Mouse (Mus musculus): ENCODE results near the gene Tcf7. TPM values are rescaled to one million over a fixed set of nuclear protein-coding genes. Genes with fewer than 3 reads are reported as not detected.

The Tcf7 gene
- polyA plus RNA-seq, 1 experiment from 2014 or later, result 68.8 TPM

DNA sequence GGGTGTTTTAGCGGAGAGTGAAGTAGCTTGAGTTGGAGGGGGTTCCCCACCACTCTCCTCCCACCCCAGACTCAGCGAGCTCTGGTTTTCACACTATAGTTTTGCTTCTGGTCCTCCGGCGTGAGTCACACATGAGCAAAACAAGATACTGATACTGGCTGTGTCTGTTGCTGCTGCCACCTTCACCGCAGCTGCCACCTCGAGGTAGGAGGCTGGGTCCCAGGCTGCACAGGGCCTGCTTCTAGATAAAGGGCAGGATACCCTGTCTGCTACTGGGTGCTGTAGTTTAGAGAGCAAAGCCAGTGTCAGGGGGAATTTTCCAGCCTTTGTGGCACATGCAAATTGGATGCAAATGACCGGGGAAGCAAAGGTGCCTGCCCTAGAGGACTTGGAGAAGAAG lies 16.9 kb upstream of the Tcf7 start:
- H3K4me1 ChIP-seq (ENCODE audit: insufficient read depth), result no peaks in the 10 kb centered on the region
- ATAC-seq (ENCODE audit: insufficient read depth), result no peak
- WGBS, result 69% methylated on average over 7 of the region's 7 CpGs
- no peak overlapping the region for H3K27ac ChIP-seq (ENCODE audit: low read depth)
- TF ChIP-seq CTCF (IDR thresholded peaks at IDR 0.05; ENCODE audit: low read depth), result no peak
- H3K36me3 ChIP-seq (ENCODE audit: insufficient read depth), result no peaks in the 10 kb centered on the region
- H3K4me2 ChIP-seq, result no peak overlapping the region
- H3K27me3 ChIP-seq (ENCODE audit: insufficient read depth, low read length), result 0 out of 2 replicates have a peak, but pooled peaks cover 4% of the 10 kb centered on the region
- no peak for DNase-seq
- H3K9ac ChIP-seq, result no peak overlapping the region
- H3K9me3 ChIP-seq (ENCODE audit: low read depth, low read length), result no peaks in the 10 kb centered on the region
- H3K4me3 ChIP-seq (ENCODE audit: low read depth, low read length), result no peak overlapping the region

DNA sequence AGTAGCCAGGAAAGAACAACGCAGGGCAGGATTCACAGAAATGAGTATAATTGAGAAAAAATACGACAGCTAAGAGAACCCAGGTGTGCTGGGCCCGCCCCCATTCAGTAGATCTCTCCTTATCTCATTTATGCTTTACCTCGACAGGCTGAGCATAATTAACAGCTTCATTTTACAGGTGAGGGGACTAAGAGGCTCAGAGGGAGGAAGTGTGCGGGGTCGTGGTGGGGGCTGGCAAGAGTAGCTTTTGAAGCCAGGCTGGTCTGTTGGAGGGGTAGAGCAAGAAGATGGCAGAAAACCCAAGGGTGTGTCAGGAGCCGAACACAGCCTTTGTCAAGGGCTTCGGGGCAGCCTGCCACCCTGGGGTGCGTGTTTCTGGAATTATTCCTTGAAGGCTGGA lies 16.1 kb upstream of the Tcf7 start:
- 64% methylated on average over 9 of the region's 9 CpGs for WGBS
- Histone ChIP-seq H3K4me2 (no peak overlapping the region), H3K9ac (no peak overlapping the region), H3K36me3 (ENCODE audit: insufficient read depth) (no peaks in the 10 kb centered on the region), H3K9me3 (ENCODE audit: low read depth, low read length) (no peaks in the 10 kb centered on the region), H3K4me3 (ENCODE audit: low read depth, low read length) (no peak overlapping the region), H3K27ac (ENCODE audit: low read depth) (no peak overlapping the region), H3K4me1 (ENCODE audit: insufficient read depth) (no peaks in the 10 kb centered on the region), H3K27me3 (ENCODE audit: insufficient read depth, low read length) (0 out of 2 replicates have a peak, but pooled peaks cover 4% of the 10 kb centered on the region)
- ATAC-seq (ENCODE audit: insufficient read depth) (no peak), DNase-seq (no peak)
- TF ChIP-seq CTCF (IDR thresholded peaks at IDR 0.05; ENCODE audit: low read depth), result no peak

- H3K27me3 ChIP-seq (ENCODE audit: insufficient read depth, low read length), result 0 out of 2 replicates have a peak, but pooled peaks cover 4% of the 10 kb centered on the region
- no peak overlapping the region for H3K9ac ChIP-seq
- H3K4me3 ChIP-seq (ENCODE audit: low read depth, low read length), result no peak overlapping the region
- no peak overlapping the region for H3K27ac ChIP-seq (ENCODE audit: low read depth)
- no peak overlapping the region for H3K4me2 ChIP-seq
- ATAC-seq (ENCODE audit: insufficient read depth) (peak; percentile 79), DNase-seq (peak; percentile 87)
- WGBS, result 13% methylated on average over 9 of the region's 9 CpGs
- H3K9me3 ChIP-seq (ENCODE audit: low read depth, low read length), result no peaks in the 10 kb centered on the region
- no peaks in the 10 kb centered on the region for H3K36me3 ChIP-seq (ENCODE audit: insufficient read depth)
- peak; percentile 93 for TF ChIP-seq CTCF (IDR thresholded peaks at IDR 0.05; ENCODE audit: low read depth)
- no peaks in the 10 kb centered on the region for H3K4me1 ChIP-seq (ENCODE audit: insufficient read depth)
These were observed 14.5 kb upstream of the Tcf7 start for GRCm38 (mm10) chr11:52297352-52297751.

- 74% methylated on average over 9 of the region's 9 CpGs for WGBS
- ATAC-seq (ENCODE audit: insufficient read depth) (no peak), DNase-seq (no peak)
- H3K4me1 ChIP-seq (ENCODE audit: insufficient read depth), result no peaks in the 10 kb centered on the region
- no peak overlapping the region for H3K9ac ChIP-seq
- no peak overlapping the region for H3K27ac ChIP-seq (ENCODE audit: low read depth)
- no peaks in the 10 kb centered on the region for H3K9me3 ChIP-seq (ENCODE audit: low read depth, low read length)
- H3K36me3 ChIP-seq (ENCODE audit: insufficient read depth), result no peaks in the 10 kb centered on the region
- H3K4me2 ChIP-seq, result no peak overlapping the region
- H3K27me3 ChIP-seq (ENCODE audit: insufficient read depth, low read length), result no peaks in the 10 kb centered on the region
- TF ChIP-seq CTCF (IDR thresholded peaks at IDR 0.05; ENCODE audit: low read depth), result no peak
- no peak overlapping the region for H3K4me3 ChIP-seq (ENCODE audit: low read depth, low read length)
These were observed 11.3 kb upstream of the Tcf7 start for GRCm38 (mm10) chr11:52294103-52294502.

DNA sequence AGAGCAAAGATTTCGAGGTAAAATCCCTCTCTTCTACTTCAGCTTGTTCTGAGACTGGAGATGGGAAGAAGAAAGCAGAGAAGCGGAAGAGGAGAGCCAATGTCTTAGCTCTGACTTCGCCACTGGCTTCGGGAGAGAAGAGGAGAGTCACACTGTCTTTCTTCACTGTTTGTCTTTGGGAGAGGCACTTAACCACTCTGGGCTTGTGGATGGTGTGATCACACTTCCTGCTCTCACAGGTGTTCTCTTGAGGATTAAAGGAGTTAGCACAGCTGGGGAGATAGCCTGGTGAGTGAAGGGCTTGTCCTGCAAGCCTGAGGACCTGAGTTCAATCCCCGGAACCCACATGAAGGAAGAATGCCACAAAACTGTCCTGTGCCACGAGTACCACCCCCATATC lies 10.1 kb upstream of the Tcf7 start:
- ATAC-seq (ENCODE audit: insufficient read depth), result no peak
- WGBS, result 62% methylated on average over 6 of the region's 6 CpGs

DNA sequence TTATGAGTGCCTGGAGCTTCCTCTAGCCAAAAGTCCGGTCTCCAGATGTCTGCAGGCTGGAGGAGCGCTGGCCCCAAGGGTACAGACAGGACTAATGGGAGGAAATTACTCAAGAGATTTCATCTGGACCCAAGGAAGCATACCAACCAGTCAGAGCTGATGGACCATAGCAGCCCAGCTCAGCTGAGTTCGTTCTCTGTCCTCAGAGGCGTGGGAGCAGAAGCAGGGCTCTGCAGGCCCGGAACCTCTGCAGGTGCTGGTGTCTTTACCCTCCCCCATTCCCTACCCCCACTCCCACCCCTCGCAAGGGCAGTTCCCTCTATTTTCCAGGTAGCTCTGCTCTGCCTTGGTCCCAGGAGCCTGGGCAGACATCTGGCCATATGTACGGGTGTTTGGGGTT lies 9.5 kb upstream of the Tcf7 start:
- DNase-seq (no peak), ATAC-seq (ENCODE audit: insufficient read depth) (no peak)
- H3K4me3 ChIP-seq (ENCODE audit: low read depth, low read length), result no peak overlapping the region
- no peaks in the 10 kb centered on the region for H3K9me3 ChIP-seq (ENCODE audit: low read depth, low read length)
- H3K27ac ChIP-seq (ENCODE audit: low read depth), result no peak overlapping the region
- H3K36me3 ChIP-seq (ENCODE audit: insufficient read depth), result no peaks in the 10 kb centered on the region
- no peak for TF ChIP-seq CTCF (IDR thresholded peaks at IDR 0.05; ENCODE audit: low read depth)
- H3K4me1 ChIP-seq (ENCODE audit: insufficient read depth), result no peaks in the 10 kb centered on the region
- no peak overlapping the region for H3K9ac ChIP-seq
- 68% methylated on average over 7 of the region's 7 CpGs for WGBS
- no peaks in the 10 kb centered on the region for H3K27me3 ChIP-seq (ENCODE audit: insufficient read depth, low read length)
- H3K4me2 ChIP-seq, result no peak overlapping the region

More for the DNA sequence above, 10.1 kb upstream of the Tcf7 start:
- no peak overlapping the region for H3K4me3 ChIP-seq (ENCODE audit: low read depth, low read length)
- no peaks in the 10 kb centered on the region for H3K4me1 ChIP-seq (ENCODE audit: insufficient read depth)
- no peaks in the 10 kb centered on the region for H3K36me3 ChIP-seq (ENCODE audit: insufficient read depth)
- no peak for TF ChIP-seq CTCF (IDR thresholded peaks at IDR 0.05; ENCODE audit: low read depth)
- no peak overlapping the region for H3K9ac ChIP-seq
- DNase-seq, result no peak
- no peaks in the 10 kb centered on the region for H3K9me3 ChIP-seq (ENCODE audit: low read depth, low read length)
- no peak overlapping the region for H3K27ac ChIP-seq (ENCODE audit: low read depth)
- H3K4me2 ChIP-seq, result no peak overlapping the region
- no peaks in the 10 kb centered on the region for H3K27me3 ChIP-seq (ENCODE audit: insufficient read depth, low read length)

- Histone ChIP-seq H3K27me3 (ENCODE audit: insufficient read depth, low read length) (no peaks in the 10 kb centered on the region), H3K4me1 (ENCODE audit: insufficient read depth) (peaks cover 21% of the 10 kb centered on the region; the same call in 1 of the 2 replicates), H3K4me2 (no peak overlapping the region), H3K36me3 (ENCODE audit: insufficient read depth) (no peaks in the 10 kb centered on the region), H3K4me3 (ENCODE audit: low read depth, low read length) (no peak overlapping the region), H3K27ac (ENCODE audit: low read depth) (no peak overlapping the region), H3K9ac (no peak overlapping the region), H3K9me3 (ENCODE audit: low read depth, low read length) (no peaks in the 10 kb centered on the region)
- DNase-seq, result peak; percentile 41
- WGBS, result 16% methylated on average over 4 of the region's 4 CpGs
- no peak for ATAC-seq (ENCODE audit: insufficient read depth)
- no peak for TF ChIP-seq CTCF (IDR thresholded peaks at IDR 0.05; ENCODE audit: low read depth)
These were observed 4.1 kb upstream of the Tcf7 start for GRCm38 (mm10) chr11:52286958-52287305.
